Mouse (Mus musculus) embryonic facial prominence, embryonic 10.5 days (tissue): ENCODE data around the gene Cuedc1. TPM values are rescaled to one million over a fixed set of nuclear protein-coding genes. Genes with fewer than 3 reads are reported as not detected.
A peak's percentile ranks its signal among the peaks of the same experiment; 100 is the strongest.

Source experiments
- DNase-seq: peaks from one replicate; pipeline ENCODE4 v3.0.0-alpha.2; 2017; ENCODE audit warnings: low spot score
- H3K27ac ChIP-seq: fragments of 300-500 bp; sonication (generic); replicated peaks from 2 replicates; pipeline ENCODE4 v1.5.1; 2016; ENCODE audit warnings: mild to moderate bottlenecking
- H3K27me3 ChIP-seq: fragments of 300-500 bp; sonication (generic); replicated peaks from 2 replicates; pipeline ENCODE4 v1.6.1; 2016; ENCODE audit warnings: low read depth, mild to moderate bottlenecking; ENCODE audit not compliant: poor library complexity, severe bottlenecking
- H3K36me3 ChIP-seq: fragments of 300-500 bp; sonication (generic); replicated peaks from 2 replicates; pipeline ENCODE4 v1.6.1; 2016; ENCODE audit warnings: mild to moderate bottlenecking, moderate library complexity
- H3K4me1 ChIP-seq: fragments of 300-500 bp; sonication (generic); 2 replicates; pipeline ENCODE4 v1.6.1; 2016
- H3K4me3 ChIP-seq: fragments of 300-500 bp; sonication (generic); 2 replicates; pipeline ENCODE4 v1.5.1; 2016; ENCODE audit warnings: mild to moderate bottlenecking, moderate library complexity
- H3K9me3 ChIP-seq: fragments of 300-500 bp; sonication (generic); 2 replicates; pipeline ENCODE4 v1.6.1; 2016; ENCODE audit warnings: mild to moderate bottlenecking
- WGBS: fragments of 180-500 bp; shearing (Covaris S2); methylation state at CpG from one replicate; pipeline ENCODE4 v1.1.7; 2016; 5-methylcytosine and 5-hydroxymethylcytosine counted together
- polyA plus RNA-seq: library from polyadenylated mRNA; unstranded; fragments of >200 nt; fragmentation: Nextera tagmentation; extraction: Ambion mirVana; gene quantifications from 2 replicates; pipeline ENCODE4 v1.2.1, GENCODE M21; 2016

Cuedc1 gene
- polyA plus RNA-seq, 1 experiment from 2014 or later, result 21.9 TPM

- WGBS, result 76% methylated on average over 7 of the region's 7 CpGs
- Histone ChIP-seq H3K4me1 (peaks cover 92% of the 10 kb centered on the region), H3K9me3 (no peaks in the 10 kb centered on the region), H3K4me3 (no peak overlapping the region), H3K27me3 (no peaks in the 10 kb centered on the region), H3K36me3 (no peaks in the 10 kb centered on the region), H3K27ac (peak overlapping the region; percentile 46; the same call in 1 of the 2 replicates)
- no peak for DNase-seq
Observed at GRCm38 (mm10) chr11:88112677-88113333, 14.9 kb downstream of the Cuedc1 start.

GRCm38 (mm10) chr11:88113543-88114271, 15.8 kb downstream of the Cuedc1 start:
- H3K27ac ChIP-seq, result peak overlapping the region; percentile 58
- H3K4me1 ChIP-seq, result peaks cover 92% of the 10 kb centered on the region
- peak; percentile 58 for DNase-seq

GRCm38 (mm10) chr11:88114871-88115301, 17.0 kb downstream of the Cuedc1 start:
- Histone ChIP-seq H3K4me1 (peaks cover 94% of the 10 kb centered on the region), H3K9me3 (no peaks in the 10 kb centered on the region)

More at GRCm38 (mm10) chr11:88113543-88114271, 15.8 kb downstream of the Cuedc1 start:
- H3K9me3 ChIP-seq, result no peaks in the 10 kb centered on the region
- WGBS, result 39% methylated on average over 6 of the region's 6 CpGs
- H3K4me3 ChIP-seq, result no peak overlapping the region
- H3K27me3 ChIP-seq, result no peaks in the 10 kb centered on the region
- H3K36me3 ChIP-seq, result no peaks in the 10 kb centered on the region

GRCm38 (mm10) chr11:88116568-88116967, 18.7 kb downstream of the Cuedc1 start:
- Histone ChIP-seq H3K4me1 (peaks cover 95% of the 10 kb centered on the region), H3K36me3 (peaks cover 11% of the 10 kb centered on the region), H3K9me3 (no peaks in the 10 kb centered on the region), H3K27ac (peak overlapping the region; percentile 40), H3K4me3 (no peak overlapping the region), H3K27me3 (no peaks in the 10 kb centered on the region)
- 95% methylated on average over 6 of the region's 6 CpGs for WGBS
- no peak for DNase-seq

More at GRCm38 (mm10) chr11:88114871-88115301, 17.0 kb downstream of the Cuedc1 start:
- peak overlapping the region; percentile 17; the same call in 1 of the 2 replicates for H3K4me3 ChIP-seq
- H3K27ac ChIP-seq, result peak overlapping the region; percentile 70
- 40% methylated on average over 8 of the region's 8 CpGs for WGBS
- no peaks in the 10 kb centered on the region for H3K36me3 ChIP-seq
- DNase-seq, result peak; percentile 60
- no peaks in the 10 kb centered on the region for H3K27me3 ChIP-seq

- H3K4me3 ChIP-seq, result no peak overlapping the region
- peak overlapping the region; percentile 89 for H3K27ac ChIP-seq
- WGBS, result 60% methylated on average over 10 of the region's 10 CpGs
- H3K4me1 ChIP-seq, result peaks cover 95% of the 10 kb centered on the region
- H3K27me3 ChIP-seq, result no peaks in the 10 kb centered on the region
- H3K36me3 ChIP-seq, result peaks cover 13% of the 10 kb centered on the region
- no peaks in the 10 kb centered on the region for H3K9me3 ChIP-seq
- no peak for DNase-seq
Observed at GRCm38 (mm10) chr11:88117356-88118090, 19.7 kb downstream of the Cuedc1 start.

- DNase-seq, result no peak
- Histone ChIP-seq H3K36me3 (peaks cover 13% of the 10 kb centered on the region), H3K4me1 (peaks cover 95% of the 10 kb centered on the region), H3K27ac (peak overlapping the region; percentile 89), H3K9me3 (no peaks in the 10 kb centered on the region), H3K27me3 (no peaks in the 10 kb centered on the region), H3K4me3 (0 out of 2 replicates have a peak overlapping the region, but pooled peaks have one; percentile 18)
- WGBS, result 50% methylated on average over 6 of the region's 6 CpGs
Observed at GRCm38 (mm10) chr11:88118091-88118440, 20.2 kb downstream of the Cuedc1 start.

- Histone ChIP-seq H3K36me3 (peaks cover 13% of the 10 kb centered on the region), H3K4me1 (peaks cover 95% of the 10 kb centered on the region), H3K9me3 (no peaks in the 10 kb centered on the region), H3K4me3 (peak overlapping the region; percentile 32), H3K27me3 (no peaks in the 10 kb centered on the region), H3K27ac (peak overlapping the region; percentile 89)
- peak; percentile 75 for DNase-seq
- WGBS, result 9% methylated on average over 8 of the region's 8 CpGs
Observed at GRCm38 (mm10) chr11:88118817-88119642, 21.2 kb downstream of the Cuedc1 start.

- H3K27ac ChIP-seq, result peak overlapping the region; percentile 48
- 48% methylated on average over 5 of the region's 5 CpGs for WGBS
Observed at GRCm38 (mm10) chr11:88122545-88122944, 24.7 kb downstream of the Cuedc1 start.

GRCm38 (mm10) chr11:88123021-88123420, 25.2 kb downstream of the Cuedc1 start:
- Histone ChIP-seq H3K27ac (peak overlapping the region; percentile 48; the same call in 1 of the 2 replicates), H3K4me3 (no peak overlapping the region), H3K36me3 (peaks cover 13% of the 10 kb centered on the region), H3K4me1 (peaks cover 81% of the 10 kb centered on the region), H3K27me3 (no peaks in the 10 kb centered on the region), H3K9me3 (no peaks in the 10 kb centered on the region)
- 60% methylated on average over 5 of the region's 5 CpGs for WGBS
- DNase-seq, result no peak

More at GRCm38 (mm10) chr11:88122545-88122944, 24.7 kb downstream of the Cuedc1 start:
- Histone ChIP-seq H3K9me3 (no peaks in the 10 kb centered on the region), H3K4me1 (peaks cover 86% of the 10 kb centered on the region), H3K36me3 (peaks cover 13% of the 10 kb centered on the region), H3K27me3 (no peaks in the 10 kb centered on the region), H3K4me3 (no peak overlapping the region)
- DNase-seq, result no peak

- Histone ChIP-seq H3K27ac (peak overlapping the region; percentile 48), H3K36me3 (peaks cover 13% of the 10 kb centered on the region), H3K4me1 (peaks cover 74% of the 10 kb centered on the region), H3K4me3 (no peak overlapping the region), H3K27me3 (no peaks in the 10 kb centered on the region), H3K9me3 (no peaks in the 10 kb centered on the region)
- WGBS, result 30% methylated on average over 6 of the region's 6 CpGs
- no peak for DNase-seq
Observed at GRCm38 (mm10) chr11:88123731-88124130, 25.9 kb downstream of the Cuedc1 start.

- Histone ChIP-seq H3K27ac (peak overlapping the region; percentile 71; the same call in 1 of the 2 replicates), H3K4me1 (peaks cover 63% of the 10 kb centered on the region)
Observed at GRCm38 (mm10) chr11:88125483-88125882, 27.6 kb downstream of the Cuedc1 start.

More at GRCm38 (mm10) chr11:88125483-88125882, 27.6 kb downstream of the Cuedc1 start:
- H3K27me3 ChIP-seq, result no peaks in the 10 kb centered on the region
- DNase-seq, result no peak
- WGBS, result 68% methylated on average over 7 of the region's 7 CpGs
- H3K4me3 ChIP-seq, result no peak overlapping the region
- peaks cover 13% of the 10 kb centered on the region for H3K36me3 ChIP-seq
- H3K9me3 ChIP-seq, result no peaks in the 10 kb centered on the region
